Mouse (Mus musculus): ENCODE results near the gene 2610528A11Rik.

- TF ChIP-seq CTCF (conservative IDR thresholded peaks at IDR 0.05; ENCODE audit: insufficient read depth, insufficient read length, low read depth, low read length) (no peak), POLR2A (IDR thresholded peaks at IDR 0.05; ENCODE audit: low read depth, low read length) (no peak)
Measured at GRCm38 (mm10) chr14:37102484-37102883, 11.3 kb downstream of the 2610528A11Rik start.

Data from kidney, adult 2 months (tissue).